Mouse (Mus musculus) cerebellum, postnatal 10 days (tissue): ENCODE measurements around the gene Tbx4.

Source experiments
- DNase-seq, 2 experiments: peaks; one replicate each; pipeline ENCODE4 v3.0.0; 2021; ENCODE audit warnings: mixed read lengths in 2 of 2

Gene Tbx4

DNA sequence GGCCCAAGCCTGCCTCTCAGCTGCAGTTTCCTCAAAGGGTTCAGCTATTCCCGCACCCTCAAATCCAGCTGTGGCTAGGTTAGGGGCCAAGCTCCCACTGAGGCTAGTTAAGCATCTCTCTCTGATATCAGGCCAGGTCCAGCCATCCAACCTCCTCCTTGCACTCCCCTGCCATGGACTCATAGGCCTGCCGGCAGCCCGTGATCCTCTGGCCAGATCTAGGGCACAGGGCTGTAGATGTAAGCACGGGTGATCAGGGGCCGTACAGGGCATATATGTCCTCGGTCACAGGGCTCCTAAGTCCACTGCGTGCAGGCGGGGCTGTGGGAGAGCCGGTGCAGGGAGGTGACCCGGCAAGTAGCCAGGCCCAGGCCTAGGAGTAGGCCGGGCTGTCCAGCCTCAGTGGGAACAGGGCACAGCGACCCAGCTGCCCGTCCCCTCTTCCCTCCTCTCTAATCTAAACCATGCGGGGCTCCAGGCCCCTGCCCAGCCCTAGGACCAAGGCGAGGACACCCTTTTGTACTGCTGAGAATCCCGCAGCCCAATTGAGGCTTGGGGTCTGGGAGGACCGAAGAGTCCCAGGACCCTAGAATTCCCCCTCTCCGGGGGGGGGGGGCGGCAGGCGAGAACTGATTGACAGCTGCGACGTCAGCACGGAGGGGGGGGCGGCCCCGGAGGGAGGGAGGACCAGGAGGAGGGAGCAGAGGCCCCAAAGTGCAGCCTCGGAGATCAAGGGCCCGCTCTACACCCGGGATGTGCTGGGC is at the start of gene Tbx4:
Tbx4 (plus strand) TSS at position 758 of the 764 bp plus-strand sequence.
- DNase-seq = peak in 1 of 2 experiments; percentile 19

DNA sequence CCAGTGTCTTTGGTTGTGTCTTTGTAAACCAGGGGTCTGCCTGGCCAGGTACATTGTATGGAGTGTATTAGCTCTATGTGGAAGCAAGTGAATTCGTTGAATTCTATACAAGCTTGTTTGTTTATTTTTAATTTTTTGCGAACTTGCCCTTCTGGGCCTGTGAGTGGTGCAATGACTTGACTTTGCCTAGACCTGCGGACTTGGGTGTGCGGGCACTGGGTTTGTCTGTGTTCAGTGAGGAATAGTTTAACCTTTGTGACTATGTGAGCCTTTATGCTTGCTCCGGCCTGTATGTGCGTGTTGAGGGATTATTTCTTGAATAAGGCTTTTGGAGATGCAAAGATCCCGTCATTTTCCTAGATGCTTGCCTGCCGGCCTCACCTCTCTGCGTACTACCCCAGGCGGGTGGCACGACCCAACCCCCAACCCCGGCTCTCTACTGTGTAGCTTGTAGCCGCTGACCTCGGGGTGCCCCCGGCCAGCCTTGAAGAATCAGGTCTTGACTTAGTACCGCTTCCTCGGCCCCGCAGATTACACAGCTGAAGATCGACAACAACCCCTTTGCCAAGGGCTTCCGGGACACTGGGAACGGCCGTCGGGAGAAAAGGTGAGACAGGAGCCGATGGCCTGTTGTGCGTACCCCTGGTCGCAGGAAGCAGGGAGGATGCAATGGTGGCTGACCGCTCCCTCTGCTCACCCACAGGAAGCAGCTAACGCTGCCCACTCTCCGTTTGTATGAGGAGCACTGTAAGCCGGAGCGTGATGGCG is 49.5 kb upstream of the Tbx4 start:
- DNase-seq = peak in 1 of 2 experiments; percentile 53

DNA sequence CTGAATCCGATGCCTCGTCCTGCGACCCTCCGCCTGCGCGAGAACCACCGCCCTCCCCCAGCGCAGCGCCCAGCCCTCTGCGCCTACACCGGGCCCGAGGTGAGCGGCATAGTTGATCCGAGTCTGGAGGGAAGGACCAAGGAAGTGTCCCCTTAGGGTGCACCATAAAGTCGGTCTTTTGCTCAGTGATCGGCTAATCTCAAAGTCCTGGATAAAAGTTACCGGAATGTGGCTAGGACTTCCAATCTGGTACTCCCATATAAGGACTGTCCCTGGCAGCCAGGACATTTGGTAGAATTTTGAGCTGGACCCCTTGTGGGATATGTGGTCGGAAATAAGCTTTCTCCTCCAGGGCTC is 49.0 kb upstream of the Tbx4 start:
- DNase-seq = no peak

DNA sequence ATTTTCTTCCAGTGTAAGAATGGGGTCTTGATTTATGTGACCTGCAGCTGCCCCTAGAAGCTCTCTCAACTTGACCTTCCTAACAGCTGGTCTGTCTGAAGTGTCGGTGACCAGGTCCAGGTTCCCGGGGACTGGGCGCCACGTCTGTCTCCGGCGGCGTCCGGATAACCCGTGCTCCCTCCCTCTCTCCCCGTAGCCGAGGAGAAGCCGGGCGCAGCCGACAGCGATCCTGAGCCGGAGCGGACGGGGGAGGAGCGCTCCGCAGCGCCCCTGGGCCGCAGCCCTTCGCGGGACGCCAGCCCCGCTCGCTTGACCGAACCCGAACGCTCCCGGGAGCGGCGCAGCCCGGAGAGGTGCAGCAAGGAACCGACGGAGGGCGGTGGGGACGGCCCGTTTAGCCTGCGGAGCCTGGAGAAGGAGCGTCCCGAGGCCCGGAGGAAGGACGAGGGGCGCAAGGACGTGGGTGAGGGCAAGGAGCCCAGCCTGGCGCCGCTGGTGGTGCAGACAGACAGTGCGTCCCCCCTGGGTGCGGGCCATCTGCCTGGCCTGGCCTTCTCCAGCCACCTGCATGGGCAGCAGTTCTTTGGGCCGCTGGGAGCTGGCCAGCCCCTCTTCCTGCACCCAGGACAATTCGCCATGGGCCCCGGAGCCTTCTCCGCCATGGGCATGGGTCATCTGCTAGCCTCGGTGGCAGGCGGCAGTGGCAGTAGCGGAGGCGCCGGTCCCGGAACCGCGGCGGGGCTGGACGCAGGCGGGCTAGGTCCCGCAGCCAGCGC is 48.4 kb upstream of the Tbx4 start:
- DNase-seq = peak; percentile 53 to 63

DNA sequence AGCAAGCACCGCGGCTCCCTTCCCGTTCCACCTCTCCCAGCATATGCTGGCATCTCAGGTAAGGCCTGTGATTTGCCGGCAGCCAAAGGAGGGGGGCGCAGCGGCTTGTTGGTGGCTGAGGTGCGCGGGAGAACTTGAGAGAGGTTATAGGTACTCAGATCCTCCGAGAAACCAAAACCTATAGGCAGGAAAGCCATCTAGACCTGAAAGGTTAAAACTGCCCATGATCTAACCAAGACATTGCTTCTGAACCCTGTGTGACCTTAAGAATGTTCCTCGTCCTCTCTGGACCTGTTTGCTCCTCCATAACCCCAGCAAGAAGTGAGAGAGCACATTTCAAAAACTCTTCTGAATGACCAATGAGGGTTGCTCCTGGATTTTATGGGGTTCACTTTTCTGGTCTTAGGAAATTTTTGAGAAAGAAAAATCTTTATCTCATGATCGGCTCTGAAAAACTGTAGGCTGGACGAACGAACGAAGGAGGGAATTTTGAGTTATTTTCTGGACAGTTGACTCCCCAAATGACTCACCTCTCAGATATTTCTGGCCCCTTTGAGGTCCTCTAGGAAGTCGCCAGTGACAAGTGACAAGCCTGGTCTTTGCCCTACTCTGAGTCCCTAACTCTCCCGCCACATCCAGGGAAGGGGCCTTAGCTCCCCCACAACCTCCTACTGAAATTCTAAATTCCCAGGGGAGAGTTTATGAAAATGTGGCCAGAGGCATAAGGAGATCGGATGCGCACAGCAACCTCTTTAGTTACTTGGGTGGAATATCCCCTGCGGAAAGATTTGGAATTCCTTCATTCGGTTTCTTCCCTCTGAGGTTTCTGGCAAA is 47.6 kb upstream of the Tbx4 start:
- DNase-seq = no peak

DNA sequence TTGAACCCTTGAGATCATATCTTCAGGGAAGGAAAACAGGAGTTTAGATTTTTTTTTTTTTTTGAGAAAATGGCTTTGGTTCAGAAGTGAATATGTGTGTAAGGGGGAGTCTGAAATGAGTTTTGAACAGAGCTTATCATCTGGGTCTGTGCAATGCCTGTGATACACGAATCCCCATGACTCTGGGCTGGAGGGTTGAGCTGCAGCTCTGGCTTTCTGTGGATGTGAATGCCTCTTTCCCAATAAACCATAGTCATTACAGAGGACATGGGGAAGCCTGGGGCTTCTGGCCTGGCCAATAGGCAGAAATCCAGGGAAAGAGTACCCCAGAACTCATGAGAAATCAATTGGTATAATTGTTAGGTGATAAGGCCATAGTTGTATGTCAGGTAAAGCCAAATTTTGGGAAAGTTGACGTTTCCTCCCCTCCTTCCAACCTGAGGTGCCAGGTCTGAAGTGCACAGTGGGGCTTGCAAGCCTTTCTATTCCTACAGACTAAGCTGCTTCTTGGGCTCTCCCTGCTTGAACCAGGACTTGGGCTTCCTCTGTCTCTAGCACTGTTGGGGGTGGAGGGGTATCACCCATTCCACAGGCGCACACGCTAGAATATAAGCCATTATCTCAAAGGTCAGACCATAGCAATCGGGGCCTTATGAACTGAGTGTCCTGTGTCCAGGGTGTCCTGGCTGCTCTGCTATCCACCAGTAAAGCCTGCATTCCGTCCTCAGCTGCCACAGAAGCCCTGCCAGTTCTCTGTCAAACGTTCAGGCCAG is 46.8 kb upstream of the Tbx4 start:
- DNase-seq = peak in 1 of 2 experiments; percentile 15

DNA sequence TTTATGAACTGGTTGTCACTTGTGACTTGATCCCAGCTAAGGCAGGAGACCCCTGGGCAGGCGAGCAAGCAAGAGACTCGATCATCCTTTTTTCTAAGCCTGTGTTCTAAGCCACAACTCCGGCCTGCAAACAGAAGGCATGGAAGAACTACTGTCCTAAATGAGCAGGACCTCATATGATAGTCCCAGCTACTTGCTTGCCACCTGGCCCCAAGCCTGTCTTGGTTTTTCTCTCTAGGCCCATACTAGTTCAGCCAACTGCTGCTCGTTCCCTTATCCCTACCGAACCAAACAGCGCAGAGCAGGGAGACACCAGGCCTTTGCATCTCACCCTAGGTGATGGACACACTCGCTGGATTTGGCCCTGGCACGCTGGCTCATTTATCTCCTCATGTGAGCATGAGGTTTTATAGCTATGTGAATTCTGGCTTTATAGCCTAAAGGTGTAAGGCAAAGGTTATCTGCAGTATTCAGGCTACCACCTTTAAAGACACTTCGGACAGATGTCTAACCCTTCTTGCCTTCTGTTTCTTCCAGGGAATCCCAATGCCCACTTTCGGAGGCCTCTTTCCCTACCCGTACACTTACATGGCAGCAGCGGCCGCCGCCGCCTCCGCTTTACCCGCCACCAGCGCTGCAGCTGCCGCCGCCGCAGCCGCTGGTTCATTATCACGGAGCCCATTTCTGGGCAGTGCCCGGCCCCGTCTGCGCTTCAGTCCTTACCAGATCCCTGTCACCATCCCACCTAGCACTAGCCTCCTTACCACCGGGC is 46.0 kb upstream of the Tbx4 start:
- DNase-seq = peak in 1 of 2 experiments; percentile 17

DNA sequence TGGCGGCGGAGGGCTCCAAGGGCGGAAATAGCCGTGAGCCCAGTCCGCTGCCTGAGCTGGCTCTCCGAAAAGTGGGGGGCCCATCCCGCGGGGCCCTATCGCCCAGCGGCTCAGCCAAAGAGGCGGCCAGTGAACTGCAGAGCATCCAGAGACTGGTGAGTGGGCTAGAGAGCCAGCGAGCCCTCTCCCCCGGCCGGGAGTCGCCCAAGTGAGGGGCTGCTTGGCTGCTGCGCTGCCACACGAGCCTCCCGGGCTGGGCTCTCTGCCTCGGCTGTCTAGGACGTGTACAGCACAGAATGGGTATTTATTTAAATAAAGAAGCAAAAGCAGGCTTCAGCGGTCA is 45.4 kb upstream of the Tbx4 start:
- DNase-seq = peak in 1 of 2 experiments; percentile 34

DNA sequence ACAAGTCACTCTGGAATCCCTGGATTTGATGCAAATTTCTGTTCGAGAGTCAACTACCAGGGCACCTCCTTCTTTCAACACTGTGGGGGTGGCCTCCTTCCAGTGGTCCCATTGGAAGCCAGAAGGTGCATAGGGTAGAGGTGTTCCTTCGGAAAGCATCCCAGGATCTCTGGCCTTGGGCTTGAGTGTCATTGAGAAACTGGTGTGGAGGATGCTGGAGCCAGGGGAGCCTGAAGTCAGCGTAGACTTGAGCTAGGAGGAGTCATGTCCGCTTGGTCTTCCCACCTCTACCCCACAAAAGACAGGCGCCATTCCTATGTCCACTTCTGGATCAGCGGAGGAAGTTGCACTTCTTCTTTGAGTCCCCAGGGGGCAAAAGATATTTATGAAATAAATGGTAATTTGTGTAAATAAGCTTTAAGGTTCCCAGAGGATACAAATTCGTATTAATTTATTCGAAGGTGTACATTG is 45.0 kb upstream of the Tbx4 start:
- peak in 1 of 2 experiments; percentile 34 for DNase-seq

DNA sequence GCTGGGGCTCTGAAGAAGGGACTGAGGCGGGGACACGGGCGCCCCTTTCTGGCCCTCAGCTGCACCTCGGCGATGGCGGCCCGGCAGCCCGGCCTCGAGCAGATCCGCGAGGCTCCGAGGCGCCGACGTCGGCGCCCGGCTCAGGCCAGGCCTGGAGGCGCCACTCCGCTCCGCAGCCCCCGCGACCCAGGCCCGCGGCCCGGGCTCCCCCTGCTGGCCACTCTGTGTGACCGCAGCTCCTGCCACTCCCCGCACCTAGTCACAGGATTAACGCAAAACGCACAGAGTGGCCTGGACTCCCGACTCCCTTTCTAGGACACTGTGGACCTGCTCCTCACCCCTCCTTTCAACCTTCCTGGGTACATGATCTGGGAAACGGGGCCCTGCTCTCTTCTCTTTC is 44.2 kb upstream of the Tbx4 start:
- DNase-seq = peak; percentile 90 to 92

DNA sequence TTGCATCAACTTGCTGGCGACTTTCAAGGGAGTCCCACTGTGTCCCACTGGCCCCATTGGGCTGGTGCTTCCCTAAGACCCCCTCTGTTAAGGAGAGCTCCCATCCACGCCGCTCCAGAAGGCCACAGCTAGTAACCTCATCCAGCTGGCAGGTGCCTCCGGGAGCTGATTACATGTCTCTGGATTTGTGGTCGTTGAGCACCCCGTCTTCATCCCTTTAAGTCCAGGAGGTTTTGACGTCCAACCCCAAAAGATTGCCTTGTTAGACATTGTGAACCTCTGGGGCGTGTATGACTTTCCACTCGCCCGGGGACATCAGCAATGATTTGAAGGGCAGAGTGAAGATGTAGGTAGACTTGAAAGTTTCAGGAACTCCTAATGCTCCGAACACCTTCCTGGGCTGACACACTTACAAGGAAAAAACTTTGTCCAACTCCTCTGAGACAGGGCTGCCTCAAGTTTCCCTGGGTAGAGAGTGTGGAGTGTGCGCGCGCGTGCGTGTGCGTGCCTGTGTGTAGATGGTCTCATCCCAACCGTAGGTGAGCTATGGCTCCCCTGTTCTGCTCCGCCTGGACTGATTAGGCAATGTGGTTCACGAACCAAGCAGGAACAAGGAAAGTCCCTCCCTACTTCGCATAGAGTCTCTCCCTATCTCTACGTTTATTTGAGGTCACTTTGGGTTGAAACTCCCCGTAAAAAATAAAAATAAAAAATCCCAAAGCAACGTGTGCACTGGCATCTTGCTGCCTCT is 43.5 kb upstream of the Tbx4 start:
- no peak for DNase-seq

DNA sequence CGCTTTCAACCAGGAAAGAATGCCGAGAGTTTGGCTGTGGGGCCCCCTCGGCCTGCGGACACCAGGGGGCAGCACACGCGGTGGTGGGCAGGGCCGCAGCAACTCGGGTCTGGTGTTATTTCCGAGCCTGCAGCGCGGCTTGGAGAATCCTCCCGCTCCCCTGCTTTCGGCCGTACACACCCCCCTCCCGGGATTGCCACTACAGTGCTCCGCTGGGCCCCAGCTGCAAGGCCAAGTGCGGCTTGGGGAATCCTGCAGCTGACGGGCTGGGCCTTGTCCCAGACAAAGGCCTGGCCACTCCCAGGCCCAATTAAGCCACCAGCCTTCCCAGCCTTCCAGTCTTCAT is 42.9 kb upstream of the Tbx4 start:
- DNase-seq = peak; percentile 80

DNA sequence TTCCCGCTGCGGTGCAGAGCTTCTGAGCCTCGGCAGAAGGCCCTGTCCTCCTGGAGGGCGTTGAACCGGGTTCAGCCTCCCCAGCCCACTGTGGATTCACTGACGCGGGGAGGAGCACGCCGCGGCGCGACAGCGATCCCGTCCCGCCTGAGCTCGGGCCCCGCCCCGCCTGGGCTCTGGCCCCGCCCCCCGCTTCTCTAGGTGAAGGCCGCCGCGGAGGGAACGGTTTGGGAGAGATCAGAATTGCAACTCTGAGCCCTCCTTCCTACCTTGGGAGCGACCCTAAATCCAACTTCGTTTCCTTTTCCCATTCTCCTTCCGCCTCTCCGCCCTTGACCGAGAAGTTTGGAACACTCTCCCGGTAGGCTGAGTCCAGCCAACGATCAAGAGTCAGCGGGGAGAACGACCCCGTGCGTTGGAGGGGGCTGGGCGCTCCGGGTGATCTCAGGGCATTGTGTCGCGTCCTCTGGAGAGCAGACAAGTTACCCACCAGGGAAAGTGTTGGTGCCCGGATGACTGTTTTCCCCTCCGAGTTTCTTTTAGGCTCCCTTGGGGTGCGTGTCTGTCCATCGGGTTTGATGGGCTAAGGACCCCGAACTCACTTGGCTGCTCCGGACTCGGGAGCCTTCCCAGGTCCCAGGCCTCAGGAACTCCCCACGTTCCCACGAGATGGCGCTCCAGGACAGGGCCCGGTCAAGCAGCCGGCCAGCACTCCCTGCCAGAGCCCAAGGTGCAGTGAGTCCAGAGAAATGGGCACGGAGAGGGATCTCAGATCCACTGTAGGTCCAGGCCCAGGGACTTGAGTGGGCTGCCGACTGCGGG is 41.9 kb upstream of the Tbx4 start:
- DNase-seq = peak; percentile 92 to 93

DNA sequence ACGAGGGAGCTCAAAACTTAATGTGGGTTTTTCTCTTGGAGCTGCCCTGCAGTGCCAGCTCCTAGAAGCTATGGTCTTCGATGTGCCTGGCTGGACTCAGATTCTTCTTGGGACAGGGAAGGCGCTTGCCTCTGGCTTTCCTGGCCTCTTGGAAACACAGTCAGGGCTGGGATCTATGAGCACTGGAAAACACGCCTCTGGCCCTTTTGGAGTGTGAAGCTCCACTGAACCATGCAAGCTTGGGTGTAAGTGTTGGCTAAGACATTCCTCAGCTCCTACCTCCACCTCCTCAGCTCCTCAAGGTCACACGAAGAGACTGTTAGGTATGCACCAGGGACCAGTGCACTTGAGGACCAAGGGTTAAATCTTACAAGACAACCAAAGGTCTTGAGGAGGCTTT is 41.3 kb upstream of the Tbx4 start:
- no peak for DNase-seq

DNA sequence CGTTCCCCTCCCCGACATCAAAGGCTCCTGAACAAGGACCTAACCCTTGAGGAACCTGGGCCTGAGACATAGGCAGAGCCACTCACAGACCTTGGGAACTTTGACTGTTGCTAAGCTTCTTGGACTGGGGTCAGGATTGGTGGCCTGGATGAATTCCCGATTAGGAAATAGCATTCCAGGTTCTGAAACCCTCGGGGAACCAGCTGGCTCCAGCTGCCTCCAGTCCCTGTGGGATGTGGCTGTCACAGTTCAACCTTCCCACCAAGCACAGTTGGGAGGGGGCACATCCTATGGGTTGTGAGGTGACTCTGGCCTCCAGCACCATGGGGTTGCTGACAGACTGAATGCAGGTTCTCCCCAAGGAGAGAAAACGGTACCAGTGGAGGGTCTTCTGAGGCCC is 40.3 kb upstream of the Tbx4 start:
- peak in 1 of 2 experiments; percentile 10 for DNase-seq

DNA sequence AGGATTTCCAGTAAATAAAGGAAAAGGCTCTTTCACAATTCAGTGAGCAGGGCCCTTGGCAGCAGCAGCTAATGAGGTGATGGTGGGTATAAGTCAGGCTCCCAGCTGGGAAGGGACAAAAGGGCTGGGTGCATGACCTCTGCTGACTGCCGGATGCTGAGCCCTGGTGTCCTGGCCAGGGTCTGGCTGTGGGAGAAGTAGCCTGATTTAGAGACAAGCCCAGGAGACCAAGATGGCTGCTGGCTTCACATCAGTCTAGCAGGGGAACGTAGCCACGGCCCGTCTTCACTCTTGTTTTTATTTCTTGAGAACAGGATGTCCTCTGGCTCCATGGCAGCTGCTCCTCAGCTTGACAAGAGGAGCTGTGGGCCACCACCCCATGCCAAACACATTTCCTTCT is 39.7 kb upstream of the Tbx4 start:
- DNase-seq = peak in 1 of 2 experiments; percentile 1

DNA sequence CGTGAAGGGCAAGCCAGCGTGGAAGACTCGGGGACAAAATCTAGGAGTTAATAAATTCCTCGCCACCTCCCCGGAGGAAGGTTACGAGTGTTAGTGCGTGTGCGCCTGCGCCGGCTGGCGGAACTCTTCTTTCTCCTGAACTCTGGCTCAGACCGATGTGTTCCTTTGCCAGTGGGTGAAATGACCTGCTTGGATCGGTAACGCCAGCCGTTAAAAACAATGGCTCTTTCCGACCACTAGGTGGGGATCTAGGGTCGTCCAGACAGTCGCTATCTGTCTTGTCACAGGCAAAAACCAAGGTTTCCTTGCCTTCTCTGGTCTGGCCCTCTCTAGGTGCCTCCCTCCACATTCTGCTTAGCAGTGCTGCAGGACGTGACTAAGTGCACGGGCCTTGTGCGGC is 37.2 kb upstream of the Tbx4 start:
- DNase-seq = peak; percentile 84 to 88

DNA sequence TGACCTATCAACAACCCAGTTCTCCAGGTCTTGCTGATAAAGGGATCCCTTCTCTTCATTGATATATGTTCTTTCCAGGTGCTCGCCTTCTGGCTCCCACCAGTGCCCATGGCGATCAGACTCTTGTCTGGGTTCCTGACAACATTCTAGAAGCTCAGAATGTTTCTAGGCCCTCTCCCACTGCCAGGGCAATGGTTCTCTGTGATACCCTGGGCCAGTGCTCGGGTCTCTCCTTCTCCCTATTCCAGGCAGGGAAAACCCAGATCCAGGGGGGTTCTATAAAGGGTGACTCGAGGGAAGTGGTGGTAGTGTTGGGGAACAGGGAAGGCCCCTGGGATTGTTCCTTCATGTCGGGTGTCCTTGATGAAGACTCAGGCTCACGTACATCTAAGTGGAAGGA is 36.0 kb upstream of the Tbx4 start, which contains the start of gene Gm11444:
Gm11444 (minus strand) TSS at position 101 of the 400 bp plus-strand sequence.
- DNase-seq = no peak

DNA sequence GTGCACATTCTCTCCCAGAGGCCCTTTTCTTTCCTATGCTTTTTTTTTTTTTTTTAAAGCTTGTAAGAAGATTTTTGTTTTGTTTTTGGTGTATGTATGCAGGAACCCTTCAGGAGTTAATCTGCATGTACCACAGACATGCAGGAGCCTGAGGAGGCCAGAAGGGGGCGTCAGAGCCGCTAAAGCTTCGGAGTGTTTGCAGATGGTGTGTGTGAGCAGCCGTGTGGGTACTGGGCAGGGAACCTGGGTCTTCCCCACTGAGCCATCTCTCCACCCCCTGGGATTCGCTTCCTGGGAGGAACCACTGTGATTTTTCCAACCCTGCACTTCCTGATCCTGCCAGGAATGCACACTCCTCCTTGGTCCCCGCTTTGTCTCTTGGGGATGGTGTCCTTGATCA is 35.5 kb upstream of the Tbx4 start:
- peak; percentile 18 to 27 for DNase-seq
